Mouse (Mus musculus) gastrocnemius, postnatal 14 days (tissue): Measurements from ENCODE around the gene Cebpa. TPM values are rescaled to one million over a fixed set of nuclear protein-coding genes. Genes with fewer than 3 reads are reported as not detected.

Source experiments
- DNase-seq: peaks from one replicate; pipeline ENCODE4 v3.0.0; 2021; ENCODE audit warnings: mixed read lengths
- intact Hi-C: fragments of 180-260 bp; cut with DNase I; formaldehyde crosslinking; loops from one replicate; pipeline ENCODE4 v1.15.1; 2025; ENCODE audit warnings: low total_unique reads
- long read RNA-seq, 2 experiments: library from polyadenylated mRNA; stranded (forward); transcript quantifications; one replicate each; pipeline ENCODE4 v2.0.0; 2021
- total RNA-seq, 2 experiments: library from RNA; stranded (reverse); gene quantifications; 2 replicates each; pipeline ENCODE4 v1.2.3; 2021

The Cebpa gene
- total RNA-seq = 1 to 10 TPM; 3.9 to 4.1 TPM
- long read RNA-seq, experiment 1 = 0 reads
- long read RNA-seq, experiment 2, partial matches to known transcripts = 0 of 3 reads
- long read RNA-seq, experiment 2, other reads (novel, unspliced or antisense) = 0 of 3 reads

DNA sequence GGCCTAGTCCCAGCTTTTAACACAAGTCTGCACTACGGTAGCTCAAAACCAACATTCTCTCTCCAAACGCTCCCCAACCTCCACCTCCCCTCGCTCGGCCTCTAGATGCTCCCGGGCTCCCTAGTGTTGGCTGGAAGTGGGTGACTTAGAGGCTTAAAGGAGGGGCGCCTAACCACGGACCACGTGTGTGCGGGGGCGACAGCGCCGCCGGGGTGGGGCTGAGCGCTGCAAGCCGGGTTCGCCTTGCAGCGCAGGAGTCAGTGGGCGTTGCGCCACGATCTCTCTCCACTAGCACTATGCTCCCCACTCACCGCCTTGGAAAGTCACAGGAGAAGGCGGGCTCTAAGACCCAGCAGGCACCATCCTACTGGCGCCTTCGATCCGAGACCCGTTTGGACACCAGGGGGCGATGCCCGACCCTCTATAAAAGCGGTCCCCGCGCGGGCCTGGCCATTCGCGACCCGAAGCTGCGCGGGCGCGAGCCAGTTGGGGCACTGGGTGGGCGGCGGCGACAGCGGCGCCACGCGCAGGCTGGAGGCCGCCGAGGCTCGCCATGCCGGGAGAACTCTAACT, at the start of gene Cebpa:
Gene Cebpa (plus strand): TSS at position 453 of the 573 bp plus-strand sequence.
- intact Hi-C loops = loop anchor here (5.0 to 10.0 kb wide), 2 partner anchors 54 to 92 kb away; no protein-coding TSS in a partner anchor
- peak; percentile 96 for DNase-seq

DNA sequence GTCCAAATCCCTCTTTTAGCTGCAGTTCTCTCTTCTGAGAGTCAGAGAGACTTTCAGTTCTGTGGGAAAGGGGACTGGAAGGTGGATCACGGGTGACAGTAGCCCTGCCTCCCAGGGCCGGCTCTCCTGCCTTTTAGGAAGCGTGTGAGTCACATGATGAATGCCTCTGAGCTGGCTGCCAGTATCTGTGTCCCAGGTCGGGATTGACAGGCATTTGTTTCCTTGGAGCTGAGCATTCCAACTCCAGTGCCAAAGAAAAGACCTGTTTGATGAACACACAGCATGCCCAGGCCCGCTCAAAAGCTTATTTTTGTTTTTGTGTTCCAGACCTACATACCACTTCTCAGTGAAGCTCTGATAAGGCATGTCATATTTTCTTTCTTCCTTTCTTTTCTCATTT, 42.4 kb upstream of the Cebpa start:
- no peak for DNase-seq
- intact Hi-C loops = no loop called here

DNA sequence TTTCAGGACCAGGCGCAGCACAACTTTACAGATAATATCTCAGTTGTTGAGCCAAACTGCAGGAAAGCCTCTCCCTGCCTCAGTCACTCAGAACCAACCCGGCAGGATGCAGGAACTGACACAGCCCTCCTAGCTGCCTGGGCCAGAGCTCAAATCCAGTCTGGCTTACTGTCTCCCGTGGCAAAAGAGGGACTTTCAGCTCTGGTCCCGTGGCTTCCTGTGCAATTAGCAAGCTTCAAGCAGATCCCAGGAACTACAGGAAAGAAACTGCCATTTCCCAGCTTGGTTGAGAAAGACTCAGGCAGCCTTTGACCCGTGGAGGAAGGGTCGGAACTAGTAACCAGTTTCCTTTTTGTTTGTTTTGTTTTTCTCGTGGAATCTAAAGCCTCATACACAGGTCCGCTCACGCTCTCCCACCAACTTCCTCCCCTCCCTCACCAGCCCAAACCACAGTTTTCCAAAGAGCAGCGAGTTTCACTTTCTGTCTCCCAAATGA, 38.2 kb upstream of the Cebpa start:
- intact Hi-C loops = no loop called here
- peak; percentile 30 for DNase-seq

DNA sequence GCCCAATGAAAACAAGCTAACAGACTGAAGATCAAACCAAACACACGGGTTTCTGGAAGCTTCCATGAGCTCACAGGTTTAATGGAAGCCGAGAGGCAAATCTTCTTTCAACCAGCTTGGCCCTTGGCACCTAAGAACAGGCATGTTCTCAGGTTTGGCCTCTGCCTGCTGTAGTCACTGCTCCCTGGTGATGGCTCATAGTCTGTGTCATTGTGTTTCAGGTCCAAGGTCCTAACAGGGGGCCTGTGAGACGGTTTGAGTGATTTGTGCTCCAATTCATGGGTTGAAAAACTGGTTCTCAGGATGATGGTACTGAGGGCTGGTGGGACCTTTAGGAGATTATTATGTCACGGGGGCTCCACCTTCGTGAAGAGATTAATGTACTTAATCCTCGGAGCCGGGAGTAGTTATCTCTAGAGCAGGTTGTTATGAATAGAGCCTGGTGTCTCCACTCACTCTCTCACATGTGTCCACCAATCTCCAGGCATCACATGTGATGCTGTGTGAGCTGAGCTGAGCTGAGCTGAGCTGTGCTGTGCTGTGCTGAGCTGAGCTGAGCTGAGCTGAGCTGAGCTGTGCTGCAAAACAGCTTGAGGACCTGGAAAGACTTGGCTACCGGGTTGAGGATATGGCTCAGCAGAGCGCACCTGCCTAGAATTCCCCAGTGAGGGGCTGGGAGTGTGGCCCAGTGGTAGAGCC, 37.5 kb upstream of the Cebpa start:
- intact Hi-C loops = no loop called here

DNA sequence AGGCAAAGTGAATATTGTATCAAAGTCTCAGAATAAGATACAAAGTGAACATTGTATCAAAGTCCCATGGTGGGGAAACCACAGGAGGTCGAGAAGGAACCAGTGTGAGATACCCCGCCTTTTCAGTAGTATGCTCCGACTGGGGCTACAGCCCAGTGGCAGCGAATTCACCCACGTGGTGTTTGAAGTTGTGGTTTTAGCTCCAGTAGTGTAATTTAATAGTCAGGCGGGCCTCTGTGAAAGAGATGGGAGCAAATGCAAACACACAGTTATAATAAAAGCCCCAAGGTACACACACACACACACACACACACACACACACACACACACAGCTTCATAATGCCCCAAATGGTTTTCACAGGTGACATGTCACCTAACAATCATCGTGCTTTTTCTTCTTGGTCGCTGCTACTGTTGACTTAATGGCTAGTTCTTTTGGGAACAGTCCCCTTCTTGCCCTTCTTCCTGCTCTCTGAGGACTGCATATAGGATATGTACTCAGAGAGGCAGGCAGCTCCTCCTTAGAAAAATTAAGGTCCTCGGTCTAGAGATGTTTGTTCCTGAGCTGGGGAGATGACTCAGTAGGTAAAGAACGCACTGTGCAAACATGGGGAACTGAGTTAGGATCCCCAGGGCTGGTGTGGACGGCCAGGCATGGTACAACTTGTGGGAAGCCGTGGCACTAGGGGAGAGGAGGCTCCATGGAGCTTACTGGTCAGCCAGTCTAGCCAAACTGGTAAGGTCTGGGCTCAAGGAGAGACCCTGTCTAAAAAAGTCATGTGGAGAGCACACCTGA, 34.3 kb upstream of the Cebpa start:
- intact Hi-C loops = no loop called here
- no peak for DNase-seq

More for the DNA sequence above, 37.5 kb upstream of the Cebpa start:
- no peak for DNase-seq

DNA sequence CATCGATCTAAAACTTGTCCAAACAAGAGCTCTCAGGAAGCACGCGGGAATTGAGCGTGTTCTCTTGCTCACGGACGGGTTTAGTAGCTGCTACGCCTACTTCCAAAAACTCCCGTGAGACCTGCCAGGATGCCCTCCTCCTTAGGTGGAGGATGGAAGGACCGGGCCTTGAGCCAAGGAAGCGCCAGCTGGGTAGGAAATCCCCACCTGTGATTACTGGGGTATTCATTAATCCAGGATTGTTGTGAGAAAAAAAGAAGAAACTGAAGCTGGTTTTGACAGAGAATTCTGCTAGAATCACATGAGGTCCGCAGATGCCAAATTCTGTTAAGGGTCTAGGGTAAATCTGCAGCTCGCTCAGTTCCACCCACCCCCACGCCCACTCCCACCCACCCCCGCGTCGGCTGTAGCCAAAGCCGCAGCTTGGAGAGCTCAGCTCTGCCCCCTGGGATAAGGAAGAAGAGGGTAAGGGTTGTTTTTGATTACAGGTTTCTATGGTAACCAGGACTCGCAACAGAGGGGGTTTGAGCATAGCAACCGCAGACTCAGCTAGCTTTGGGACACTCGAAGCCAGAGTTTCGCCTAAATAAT, 32.7 kb upstream of the Cebpa start:
- intact Hi-C loops = no loop called here

DNA sequence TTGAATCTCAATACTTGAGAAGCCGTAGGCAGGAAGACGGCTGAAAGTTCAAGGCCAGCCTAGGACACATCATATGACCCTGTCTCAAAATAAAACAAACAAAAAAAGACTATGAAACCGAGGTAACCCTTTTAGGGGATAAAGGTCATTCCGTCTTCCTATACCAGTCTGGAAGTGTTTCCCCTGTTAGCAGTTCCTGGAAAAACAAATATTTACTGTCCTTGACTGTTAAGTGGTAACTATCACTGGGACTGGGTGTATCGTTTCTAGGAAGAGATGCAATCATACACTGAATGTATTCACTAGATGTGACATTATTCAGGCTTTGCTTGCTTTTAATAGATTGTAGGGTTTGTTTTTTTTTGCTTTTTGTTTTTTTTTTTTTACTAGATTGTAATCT, 28.5 kb upstream of the Cebpa start:
- intact Hi-C loops = no loop called here
- no peak for DNase-seq

More for the DNA sequence above, 32.7 kb upstream of the Cebpa start:
- DNase-seq = peak; percentile 11

DNA sequence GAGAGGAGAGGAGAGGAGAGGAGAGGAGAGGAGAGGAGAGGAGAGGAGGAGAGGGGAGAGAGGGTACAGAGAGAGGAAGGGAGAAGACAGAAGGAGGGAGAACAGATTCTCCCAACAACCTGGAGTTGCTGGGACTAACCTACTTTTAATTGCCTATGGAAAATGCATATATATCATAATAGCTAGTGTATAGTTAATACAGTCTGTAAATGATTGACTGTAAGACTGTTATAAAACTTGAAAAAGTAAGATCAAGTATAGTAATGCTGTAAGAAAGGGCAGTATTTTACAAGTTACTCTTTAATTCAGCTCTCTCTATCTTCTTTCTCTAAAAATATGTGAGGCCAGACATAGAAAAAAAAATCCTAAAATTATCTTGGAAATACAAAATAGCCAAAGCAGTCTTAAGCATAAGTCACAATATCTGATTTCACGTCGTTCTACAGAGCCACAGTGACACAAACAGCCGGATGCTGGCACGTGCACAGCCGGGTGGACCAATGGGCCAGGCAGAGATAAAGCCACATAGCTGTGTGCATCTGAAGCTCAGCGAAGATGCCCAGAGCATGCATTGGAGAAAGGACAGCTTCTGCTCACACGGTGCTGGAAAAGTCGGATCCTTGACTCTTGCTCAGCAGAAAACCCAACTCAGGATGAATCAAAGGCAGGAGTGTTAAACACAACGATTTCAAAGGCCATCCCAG, 24.0 kb upstream of the Cebpa start:
- intact Hi-C loops = no loop called here
- DNase-seq = no peak

DNA sequence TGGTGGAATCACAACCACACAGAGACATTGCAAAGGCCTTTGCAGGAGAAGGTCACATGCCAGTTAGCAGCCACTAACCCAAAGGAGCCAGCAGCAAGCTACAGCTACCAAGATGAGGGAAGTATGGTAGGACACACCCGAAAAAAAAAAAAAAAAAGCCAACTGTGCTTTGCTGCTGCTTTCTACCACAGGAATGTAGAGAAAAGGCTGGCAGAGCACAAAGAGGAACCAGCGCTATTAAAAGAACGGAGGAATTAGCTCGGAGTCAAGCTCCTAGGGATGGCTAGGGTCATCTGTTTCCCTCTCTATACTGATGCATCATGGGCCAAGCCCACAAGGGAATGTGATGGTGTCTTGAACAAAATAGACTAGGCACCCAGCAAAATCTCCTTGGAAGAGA, 20.3 kb upstream of the Cebpa start:
- DNase-seq = no peak
- intact Hi-C loops = no loop called here

DNA sequence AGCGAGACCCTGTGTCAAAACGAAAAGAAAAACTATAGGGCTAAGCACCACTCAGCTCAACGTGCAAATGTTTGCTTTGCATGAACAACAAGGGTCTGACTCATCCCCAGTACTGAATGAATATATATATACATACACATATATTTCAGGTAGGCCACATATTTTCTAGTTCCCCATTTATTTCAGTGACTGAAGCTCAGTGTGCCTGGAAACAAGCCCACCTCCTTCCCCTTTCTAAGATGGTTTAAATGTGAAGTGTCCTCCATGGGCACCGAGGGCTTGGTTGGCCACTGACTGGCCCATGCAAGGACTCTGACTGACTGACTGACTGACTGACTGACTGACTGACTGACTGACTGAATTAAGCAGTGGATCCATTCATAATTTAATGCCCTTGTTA, 19.6 kb upstream of the Cebpa start:
- no peak for DNase-seq
- intact Hi-C loops = no loop called here

DNA sequence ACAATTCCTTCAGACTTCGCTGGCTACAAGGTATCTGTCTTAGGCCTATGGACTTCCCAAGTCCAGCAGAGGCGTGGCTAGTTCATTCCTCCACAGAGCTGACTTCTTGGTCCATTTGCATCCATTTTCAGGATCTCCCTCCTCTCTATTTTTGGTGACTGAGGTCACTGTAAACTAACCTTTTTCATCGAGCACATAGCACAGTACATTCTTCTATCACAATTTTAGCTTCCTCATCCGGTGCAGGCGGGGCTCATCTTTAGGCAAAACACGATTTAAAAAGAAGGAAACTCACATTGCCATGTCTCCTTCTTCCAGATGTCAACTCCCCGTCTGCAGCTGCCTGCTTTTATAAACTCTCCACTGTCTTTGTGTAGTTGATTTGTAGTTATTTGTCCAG, 12.5 kb upstream of the Cebpa start:
- intact Hi-C loops = no loop called here
- no peak for DNase-seq

DNA sequence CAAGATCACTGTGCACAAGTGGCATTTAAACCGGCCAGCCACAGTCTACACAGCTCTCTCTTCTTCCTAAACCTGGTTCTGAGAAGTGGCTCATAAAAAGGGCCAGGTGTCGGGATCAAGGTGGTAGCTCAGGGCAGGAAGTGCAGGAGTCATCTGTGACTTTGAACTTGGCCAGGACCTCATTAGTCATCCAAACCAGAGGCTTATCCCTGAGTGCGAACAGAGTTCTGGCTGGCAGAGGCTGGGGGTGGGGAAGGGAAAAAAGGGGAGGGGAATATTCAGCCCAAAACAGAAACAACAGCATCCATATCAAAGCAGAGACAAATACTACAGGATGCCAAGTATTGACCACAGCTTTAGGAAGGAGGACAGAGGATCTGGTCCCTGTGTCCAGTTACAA, 11.5 kb upstream of the Cebpa start:
- DNase-seq = no peak
- intact Hi-C loops = no loop called here

DNA sequence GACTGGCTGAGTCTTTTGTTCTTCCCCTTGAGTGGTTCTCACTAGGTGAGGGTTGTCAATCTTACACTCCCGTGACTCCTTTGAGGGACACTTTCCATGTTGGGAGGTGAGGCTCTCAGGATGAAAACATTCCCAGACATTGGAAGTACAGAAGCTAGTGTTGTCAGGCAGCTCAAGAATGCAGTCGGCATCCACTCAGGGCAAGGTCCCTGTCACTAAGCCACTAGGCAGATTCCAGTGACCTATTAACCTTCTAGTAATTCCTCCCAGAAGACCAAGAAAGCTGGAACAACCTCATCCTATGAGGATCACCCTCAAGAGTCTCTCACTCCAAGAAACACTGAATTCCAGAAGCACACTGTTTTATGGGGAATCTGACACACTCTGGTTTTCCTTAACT, 11.0 kb upstream of the Cebpa start:
- intact Hi-C loops = no loop called here
- DNase-seq = no peak

DNA sequence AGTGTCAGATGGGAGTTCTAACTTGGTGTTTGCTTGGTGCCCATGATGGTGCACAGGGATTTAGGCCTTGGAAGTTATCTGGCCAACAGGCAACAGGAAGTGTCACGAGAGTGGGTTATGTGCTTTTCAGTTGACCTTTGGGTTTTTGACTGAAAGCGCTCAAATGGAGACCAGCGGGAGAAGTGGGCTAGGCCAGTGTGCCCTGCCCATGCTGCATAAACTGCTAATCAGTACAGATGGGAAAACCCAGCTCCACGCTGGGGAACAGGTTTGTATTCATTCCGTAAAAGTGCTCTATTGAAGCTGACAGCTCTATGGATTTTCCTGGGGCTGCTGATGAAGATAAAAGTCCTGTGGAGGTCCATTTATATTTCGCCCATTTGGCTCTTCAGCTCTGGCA, 10.4 kb upstream of the Cebpa start:
- intact Hi-C loops = no loop called here
- no peak for DNase-seq

DNA sequence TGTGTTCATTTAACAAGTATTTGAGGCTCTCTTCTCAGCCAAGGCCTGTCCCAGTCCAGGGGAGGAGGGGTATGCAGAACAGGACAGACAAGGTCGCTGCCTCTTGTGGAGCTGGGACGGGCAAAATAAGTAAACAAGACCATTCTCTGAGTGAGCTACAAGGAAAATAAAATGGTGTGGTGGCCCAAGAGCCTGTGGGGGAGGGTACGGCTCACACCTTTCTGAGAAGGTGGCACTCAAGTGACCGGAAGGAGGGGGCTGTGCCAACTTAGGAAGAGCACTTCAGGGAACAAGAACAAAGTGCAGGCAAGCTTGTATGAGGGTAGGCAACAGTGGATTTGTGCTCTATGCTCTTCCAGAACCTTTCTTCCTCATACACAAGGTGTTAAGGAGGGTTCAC, 6.0 kb upstream of the Cebpa start:
- intact Hi-C loops = loop anchor here (10.0 kb wide), 1 partner anchor 48 kb away; no protein-coding TSS in a partner anchor
- no peak for DNase-seq

DNA sequence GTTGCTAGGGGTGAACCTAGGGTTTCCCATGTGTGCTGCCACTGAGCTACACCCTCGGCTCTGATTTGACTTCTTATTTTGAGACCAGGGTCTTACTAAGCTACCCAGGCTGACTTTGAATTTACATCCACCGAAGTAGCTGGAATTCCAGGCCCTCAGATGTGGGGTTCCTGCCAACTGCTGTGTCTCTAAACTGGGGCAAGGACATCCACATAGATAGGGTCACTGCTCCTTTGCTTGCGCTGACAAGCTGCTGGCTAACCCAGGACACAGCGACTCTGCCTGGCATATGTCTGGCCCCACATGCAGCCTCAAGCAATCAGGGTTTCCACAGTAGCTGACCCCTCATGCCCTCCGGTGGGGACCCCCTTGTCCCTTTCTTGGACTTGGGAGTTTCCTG, 5.4 kb upstream of the Cebpa start:
- intact Hi-C loops = loop anchor here (10.0 kb wide), 1 partner anchor 49 kb away; no protein-coding TSS in a partner anchor
- no peak for DNase-seq

DNA sequence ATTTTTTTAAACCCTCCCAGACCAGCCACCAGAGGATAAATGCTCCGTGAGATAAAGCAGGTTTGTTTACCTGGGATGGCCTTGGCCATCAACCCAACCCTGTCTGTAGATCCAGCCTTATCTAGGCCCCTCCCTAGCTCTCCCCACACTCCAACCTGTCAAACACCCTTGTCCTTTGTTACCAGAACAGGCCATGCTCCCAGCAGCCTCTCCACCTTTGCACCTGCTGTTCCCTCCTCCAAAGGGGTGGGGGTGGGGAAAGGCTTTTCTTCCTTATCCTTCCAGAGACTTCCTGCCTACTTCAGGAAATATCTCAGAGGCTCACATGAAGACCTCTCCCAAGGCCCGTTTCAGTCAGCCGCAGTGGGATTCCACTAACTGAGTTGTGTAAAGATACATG, 2.6 kb upstream of the Cebpa start:
- intact Hi-C loops = loop anchor here (5.0 to 10.0 kb wide), 2 partner anchors 52 to 89 kb away; no protein-coding TSS in a partner anchor
- DNase-seq = no peak

DNA sequence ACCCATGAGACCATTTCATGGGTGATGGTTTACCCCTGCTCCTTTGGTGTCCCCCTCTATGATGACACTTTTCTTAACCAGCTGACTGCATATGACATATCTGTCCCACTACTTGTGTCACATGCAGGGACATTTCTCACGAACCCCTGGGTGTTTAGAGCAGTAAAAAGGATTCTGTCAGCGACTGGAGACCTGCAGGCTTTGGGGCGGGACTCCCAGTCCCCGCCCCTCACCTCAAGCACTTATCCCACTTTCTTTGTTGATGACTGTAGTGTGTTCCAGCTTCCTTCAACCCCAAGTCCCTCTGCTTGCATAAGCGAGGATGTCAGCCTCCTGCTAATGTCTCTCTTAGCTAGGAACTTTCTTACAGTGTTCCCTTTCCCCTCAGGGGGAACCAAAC, 2.0 kb upstream of the Cebpa start:
- DNase-seq = no peak
- intact Hi-C loops = loop anchor here (5.0 to 10.0 kb wide), 2 partner anchors 52 to 90 kb away; no protein-coding TSS in a partner anchor

DNA sequence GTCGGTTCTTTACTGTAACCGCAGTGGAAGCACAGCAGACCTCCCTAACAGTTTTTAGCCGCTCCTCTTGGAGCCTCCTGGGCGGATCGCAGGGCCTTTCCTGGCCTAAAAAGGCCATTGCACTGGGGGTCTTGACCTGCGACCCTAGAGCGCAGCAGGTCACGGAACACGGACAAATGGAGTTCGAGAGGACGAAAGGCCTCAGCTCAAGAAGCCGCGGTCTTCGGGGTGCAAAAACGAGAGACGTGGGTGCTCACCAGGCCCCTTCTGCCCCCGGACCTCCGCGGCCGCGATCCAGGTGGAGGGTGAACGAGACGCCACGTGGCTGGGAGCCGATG, 1.4 kb upstream of the Cebpa start:
- intact Hi-C loops = loop anchor here (5.0 to 10.0 kb wide), 2 partner anchors 53 to 90 kb away; no protein-coding TSS in a partner anchor
- no peak for DNase-seq
